Mouse (Mus musculus) left cerebral cortex, adult 11 months (tissue): Measurements from ENCODE around the gene Csnk2a1.
"Not testable (repeated sequence)": the region's sequence is repeated elsewhere in the genome, so short reads cannot be mapped to it uniquely, and the experiment has no call there.

Experiments used
- DNase-seq: peaks from one replicate; pipeline ENCODE4 v3.0.0; 2022; ENCODE audit warnings: low spot score

Gene Csnk2a1

GRCm38 (mm10) chr2:152226248-152227050, at the start of gene Csnk2a1:
Gene Csnk2a1, plus strand, starts transcription at chr2:152226839.
- peak; percentile 88 for DNase-seq

DNA sequence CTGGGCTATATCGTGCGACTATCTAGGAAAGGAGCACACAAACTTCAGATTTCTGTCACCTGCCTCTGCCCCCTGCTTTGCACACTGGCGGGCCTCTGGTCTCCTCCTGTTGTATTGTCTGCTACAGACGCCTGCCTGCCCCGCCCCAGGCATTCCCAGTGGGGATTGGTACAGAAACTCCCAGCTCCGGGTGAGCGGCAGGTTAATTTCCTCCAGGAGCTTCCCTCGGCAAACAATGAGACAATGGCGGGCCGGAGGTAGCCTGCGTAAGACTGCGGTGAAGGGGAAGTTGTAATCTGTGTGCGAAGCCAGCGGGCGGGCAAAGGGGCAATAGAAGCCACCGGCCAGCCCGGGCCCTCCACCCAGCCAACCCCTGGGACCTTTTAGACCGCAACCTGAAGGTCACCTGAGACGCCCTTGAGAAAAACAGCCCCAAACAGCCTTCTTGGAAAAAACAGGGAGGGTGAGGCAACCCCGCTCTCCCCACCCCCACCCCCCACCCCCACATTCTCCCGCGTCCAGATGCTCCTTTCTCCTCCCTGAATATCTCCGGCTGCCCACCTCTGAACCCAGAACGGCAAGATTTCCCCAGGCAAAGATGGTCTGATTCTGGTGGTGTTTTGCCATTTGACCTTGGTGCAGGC, 49.4 kb upstream of the Csnk2a1 start:
- no peak for DNase-seq

DNA sequence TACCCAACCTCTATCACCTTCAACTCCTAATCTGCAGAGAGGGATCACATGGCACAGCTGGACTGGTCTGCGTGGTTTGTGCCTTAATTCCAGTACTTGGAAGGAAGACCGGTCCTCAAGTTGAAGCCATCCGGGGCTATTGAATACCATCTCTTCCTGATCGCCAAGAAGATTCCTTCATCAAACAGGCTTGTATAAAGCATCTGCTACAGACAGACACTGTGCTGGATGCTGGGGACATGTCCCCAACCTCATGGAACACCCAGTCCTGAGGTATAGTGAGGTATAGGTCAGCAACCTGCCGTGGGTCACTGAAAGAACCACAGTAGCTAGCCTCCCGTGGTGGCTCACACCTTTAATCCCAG, 48.9 kb upstream of the Csnk2a1 start:
- DNase-seq, result no peak

DNA sequence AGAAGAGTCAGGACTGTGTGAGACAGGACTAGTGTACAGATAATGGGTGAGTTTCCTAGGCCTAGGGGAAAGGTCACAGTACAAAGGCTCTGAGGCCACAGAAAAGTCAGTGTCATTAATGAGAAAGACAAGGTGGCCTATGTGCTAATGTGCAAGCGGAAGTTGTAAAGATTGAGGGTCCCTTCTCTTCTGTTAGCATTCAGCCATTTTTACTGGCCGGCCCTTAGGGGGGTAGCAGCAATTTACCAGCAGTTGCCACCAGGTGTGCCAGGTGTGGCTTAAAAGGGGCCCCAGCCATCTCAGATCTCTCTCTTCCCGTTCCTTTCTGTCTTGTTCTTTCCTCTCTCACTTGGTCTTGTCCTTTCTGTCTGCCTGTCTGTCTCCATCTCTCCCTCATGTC, 48.3 kb upstream of the Csnk2a1 start:
- DNase-seq, result no peak

- no peak for DNase-seq
Observed at GRCm38 (mm10) chr2:152179301-152179700, 47.3 kb upstream of the Csnk2a1 start.

DNA sequence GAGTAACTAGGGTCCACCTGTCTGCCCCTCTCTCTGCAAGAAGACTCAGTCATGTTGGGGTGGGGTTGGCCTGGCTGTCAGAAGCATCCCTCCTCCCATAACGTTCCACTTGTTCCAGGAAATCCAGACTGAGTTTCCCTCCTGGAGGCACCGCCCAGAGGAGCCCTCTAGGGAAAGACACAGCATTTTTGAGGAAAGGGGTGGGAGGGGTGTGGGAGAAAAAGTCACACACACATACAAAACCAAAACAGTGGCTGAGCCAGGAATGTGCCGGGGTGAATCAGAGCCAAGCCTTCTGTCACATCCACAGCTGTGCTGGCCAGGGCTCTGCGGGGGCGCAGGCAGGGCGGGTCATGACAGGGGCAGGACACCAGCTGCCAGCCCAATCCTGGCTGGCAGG, 46.3 kb upstream of the Csnk2a1 start:
- DNase-seq, result no peak

DNA sequence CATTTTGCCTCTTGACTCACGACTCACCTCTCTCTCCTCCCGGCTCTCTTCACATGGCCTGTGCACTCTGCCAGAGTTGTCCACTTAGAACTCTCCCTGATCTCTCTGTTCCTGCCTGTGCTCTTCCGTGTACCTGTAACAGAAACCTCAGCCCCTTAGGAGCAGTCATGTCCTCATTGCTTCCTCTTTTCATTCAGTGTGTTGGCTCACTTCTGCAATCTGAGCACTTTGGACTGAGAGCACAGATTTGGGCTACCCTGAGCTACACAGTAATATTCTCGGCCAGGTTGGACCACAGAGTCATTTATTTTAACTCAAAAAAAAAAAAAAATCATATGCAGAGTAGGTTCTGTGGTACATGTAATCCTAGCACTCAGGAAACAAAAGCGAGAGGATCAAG, 39.5 kb upstream of the Csnk2a1 start:
- no peak for DNase-seq

GRCm38 (mm10) chr2:152189213-152189612, 37.4 kb upstream of the Csnk2a1 start:
- DNase-seq, result no peak

GRCm38 (mm10) chr2:152189640-152190039, 37.0 kb upstream of the Csnk2a1 start:
- DNase-seq, result no peak

DNA sequence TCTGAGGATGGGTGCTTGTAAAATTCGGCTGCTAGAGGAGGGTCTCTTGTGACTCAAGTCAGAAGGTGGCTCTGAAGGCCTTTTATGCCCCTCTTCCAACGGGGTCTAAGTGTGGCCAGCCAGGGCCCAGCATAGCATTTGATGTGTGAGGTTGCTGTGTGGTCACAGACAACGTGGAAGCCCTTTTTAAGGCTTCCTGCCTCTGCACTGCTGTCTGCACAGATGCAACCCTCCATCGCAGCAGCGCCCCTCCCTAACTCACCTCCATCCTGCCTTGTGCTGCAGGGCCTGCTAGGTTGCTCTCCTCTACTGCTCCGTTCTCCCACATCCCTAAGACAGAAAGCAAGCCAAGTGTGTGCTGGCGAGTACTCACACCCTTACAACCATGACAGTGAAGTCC, 36.5 kb upstream of the Csnk2a1 start:
- no peak for DNase-seq

DNA sequence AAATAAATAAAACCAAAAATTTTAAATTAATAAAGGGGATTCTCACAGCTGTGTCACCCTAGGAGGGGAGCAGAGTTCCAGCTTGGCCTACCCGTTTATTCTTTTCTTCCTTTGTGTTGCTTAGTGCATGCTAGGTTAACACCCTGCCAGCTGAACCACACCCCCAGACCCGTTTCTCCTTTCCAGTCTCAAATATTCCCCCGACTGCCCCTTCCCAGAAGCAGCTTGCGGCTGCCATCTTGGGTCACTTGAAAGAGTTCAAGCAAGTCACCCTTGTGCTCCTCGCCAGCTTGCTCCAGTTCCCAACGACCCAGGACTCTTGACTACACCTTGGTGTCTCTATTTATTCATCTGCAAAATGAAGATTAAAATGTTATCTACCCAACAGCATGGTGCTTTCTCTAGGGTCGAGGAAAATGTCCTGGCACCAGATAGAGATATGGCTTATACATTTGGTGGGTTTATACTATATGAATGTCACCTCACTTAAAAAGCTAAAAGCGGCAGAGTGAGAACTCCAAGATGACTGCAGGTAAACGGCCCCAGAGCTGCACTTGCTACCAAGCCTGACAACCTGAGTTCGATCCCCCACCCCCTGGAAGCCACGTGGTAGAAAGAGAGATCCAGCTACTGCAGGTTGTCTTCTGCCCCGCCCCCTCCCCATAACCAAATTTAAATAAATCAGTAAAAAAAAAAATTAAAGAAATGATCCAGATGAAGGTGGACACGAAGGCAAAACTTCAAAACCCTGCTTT, 33.9 kb upstream of the Csnk2a1 start:
- DNase-seq, result no peak

GRCm38 (mm10) chr2:152193346-152193710, 33.3 kb upstream of the Csnk2a1 start:
- DNase-seq, result no peak

GRCm38 (mm10) chr2:152194586-152194985, 32.1 kb upstream of the Csnk2a1 start:
- DNase-seq, result no peak

DNA sequence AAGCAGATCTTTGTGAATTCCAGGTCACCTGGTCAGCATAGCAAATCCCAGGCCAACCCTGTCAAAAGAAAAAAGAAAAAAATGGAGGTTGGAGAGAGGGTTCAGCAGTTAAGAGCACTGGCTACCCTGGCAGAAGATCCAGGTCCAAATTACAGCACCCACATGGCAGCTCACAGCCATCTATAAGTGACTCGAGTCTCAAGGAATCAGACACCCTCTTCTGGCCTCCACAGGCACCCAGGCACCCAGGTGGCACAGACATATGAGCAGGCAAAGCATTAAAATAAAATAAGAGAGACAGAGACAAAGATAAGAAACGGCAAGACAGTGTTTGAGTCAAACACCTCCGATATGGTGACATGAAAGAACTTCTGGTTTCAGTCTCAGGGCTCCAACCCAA, 29.7 kb upstream of the Csnk2a1 start:
- DNase-seq, result no peak

GRCm38 (mm10) chr2:152197301-152197712, 29.3 kb upstream of the Csnk2a1 start:
- DNase-seq, result peak; percentile 64

DNA sequence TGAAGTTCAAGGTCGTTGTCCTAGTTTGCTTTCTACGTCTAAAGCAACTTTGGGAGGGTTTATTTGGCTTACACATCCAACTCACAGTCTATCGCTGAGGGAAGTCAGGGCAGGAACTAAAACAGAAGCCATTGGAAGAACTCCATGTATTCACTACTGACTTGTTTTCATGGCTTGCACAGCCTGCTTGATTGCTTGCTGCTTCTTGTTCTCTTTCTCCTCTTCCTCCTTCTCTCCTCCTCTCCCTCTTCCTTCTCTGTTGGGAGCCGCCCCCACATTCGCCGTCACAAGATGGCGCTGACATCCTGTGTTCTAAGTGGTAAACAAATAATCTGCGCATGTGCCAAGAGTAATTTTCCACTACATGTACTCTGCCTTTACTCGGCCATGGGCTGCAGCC, 20.5 kb upstream of the Csnk2a1 start:
- not testable (repeated sequence) for DNase-seq

- no peak for DNase-seq
Observed at GRCm38 (mm10) chr2:152211871-152212270, 14.8 kb upstream of the Csnk2a1 start.

DNA sequence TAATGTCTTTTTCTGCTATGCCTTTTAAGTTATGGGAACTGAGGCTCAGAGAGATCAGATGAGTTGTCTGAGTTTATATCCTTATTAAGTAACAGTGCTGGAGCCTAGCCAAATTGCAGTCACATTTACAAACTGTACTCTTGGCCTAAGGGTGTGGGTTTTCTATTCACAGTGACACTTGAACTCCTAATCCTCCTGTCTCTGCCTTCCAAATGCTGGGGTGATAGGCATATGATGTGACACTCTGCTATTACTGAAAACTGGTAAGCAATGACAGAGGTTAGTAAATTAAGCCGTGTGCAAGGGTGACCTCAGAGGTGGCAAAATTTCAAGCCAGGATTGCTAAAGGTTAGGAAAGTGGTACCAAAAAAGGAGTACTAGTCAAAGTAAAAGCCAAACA, 9.7 kb upstream of the Csnk2a1 start:
- DNase-seq, result no peak

DNA sequence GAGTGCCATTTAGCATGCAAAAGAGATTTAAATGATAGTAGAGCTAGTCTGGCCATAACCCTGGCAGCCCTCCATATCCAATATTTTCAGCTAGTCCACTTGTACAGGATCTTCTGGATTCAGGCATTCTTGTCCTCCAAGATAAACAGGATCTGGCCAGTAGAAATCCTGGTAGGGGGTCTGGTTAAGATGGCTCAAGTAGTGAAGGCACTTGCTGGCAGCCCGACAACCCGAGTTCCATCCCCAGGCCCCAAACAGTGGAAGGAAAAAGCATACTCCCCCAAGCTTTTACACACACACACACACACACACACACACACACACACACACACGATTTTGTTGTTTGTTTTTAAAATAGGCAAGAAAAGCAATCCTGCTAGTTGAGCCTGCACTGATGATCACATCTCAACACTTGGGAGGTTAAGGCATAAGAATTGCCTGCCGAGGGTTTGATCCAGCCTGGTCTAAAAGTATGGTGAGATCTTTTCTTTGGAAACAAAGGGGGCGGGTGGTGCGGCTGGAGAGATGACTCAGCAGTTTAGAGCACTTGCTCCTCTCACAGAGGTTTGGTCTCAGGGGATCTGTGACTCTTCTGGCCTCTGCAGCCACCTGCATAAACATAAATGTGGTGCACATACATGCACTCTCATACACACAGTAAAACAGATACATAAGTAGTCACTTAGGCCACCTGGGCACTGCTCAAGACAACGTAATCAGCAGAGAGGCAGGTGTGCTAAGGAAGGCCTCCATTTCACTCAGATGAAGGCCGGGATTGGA, 2.9 kb upstream of the Csnk2a1 start:
- DNase-seq, result no peak

GRCm38 (mm10) chr2:152225536-152225935, 1.1 kb upstream of the Csnk2a1 start:
- no peak for DNase-seq

DNA sequence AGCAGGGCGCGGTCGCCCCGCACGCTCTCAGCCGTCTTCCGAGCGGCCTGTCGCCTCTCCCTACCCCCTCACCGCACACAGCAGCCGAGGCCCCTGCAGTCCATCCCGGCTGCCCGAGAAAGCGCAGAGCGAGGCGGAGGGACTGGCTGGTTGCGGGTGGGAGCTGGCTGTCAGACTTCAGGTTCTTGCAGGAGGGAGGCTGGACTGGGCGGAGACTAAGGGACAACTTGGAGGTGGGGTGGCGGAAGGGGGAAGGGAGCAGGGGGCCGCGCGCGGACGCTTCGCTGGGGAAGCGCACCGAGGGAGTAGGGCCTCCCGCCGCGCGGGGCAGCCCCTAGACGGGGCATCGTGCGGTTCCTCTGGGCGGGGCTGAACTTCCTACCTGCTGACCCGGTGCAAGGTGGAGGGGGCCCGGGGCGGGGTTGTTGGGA, 427 bp downstream of the Csnk2a1 start:
- no peak for DNase-seq

- no peak for DNase-seq
Observed at GRCm38 (mm10) chr2:152230046-152230445, 3.4 kb downstream of the Csnk2a1 start.
